Mouse (Mus musculus) limb, embryonic 12.5 days (tissue): Measurements from ENCODE around the gene Uba6. TPM values are rescaled to one million over a fixed set of nuclear protein-coding genes. Genes with fewer than 3 reads are reported as not detected.
A peak's percentile ranks its signal among the peaks of the same experiment; 100 is the strongest.

Source experiments
- ATAC-seq: fragments of 200-750 bp; cut with Nextera tagmentation; 2 replicates; pipeline ENCODE4 v1.8.0; 2017; ENCODE audit warnings: low read depth, moderate TSS enrichment; ENCODE audit not compliant: insufficient number of reproducible peaks, insufficient read depth, low FRiP score, low TSS enrichment
- H3K27ac ChIP-seq: fragments of 300-500 bp; sonication (generic); 2 replicates; pipeline ENCODE4 v1.5.1; 2016; ENCODE audit warnings: mild to moderate bottlenecking, moderate library complexity
- H3K27me3 ChIP-seq: fragments of 300-500 bp; sonication (generic); 2 replicates; pipeline ENCODE4 v1.6.1; 2016; ENCODE audit warnings: mild to moderate bottlenecking, moderate library complexity
- H3K36me3 ChIP-seq: fragments of 300-500 bp; sonication (generic); 2 replicates; pipeline ENCODE4 v1.6.1; 2016; ENCODE audit warnings: mild to moderate bottlenecking, moderate library complexity
- H3K4me1 ChIP-seq: fragments of 300-500 bp; sonication (generic); replicated peaks from 2 replicates; pipeline ENCODE4 v1.6.1; 2016
- H3K4me2 ChIP-seq: fragments of 300-500 bp; sonication (generic); 2 replicates; pipeline ENCODE4 v1.6.1; 2016; ENCODE audit warnings: mild to moderate bottlenecking, moderate library complexity
- H3K4me3 ChIP-seq: fragments of 300-500 bp; sonication (generic); replicated peaks from 2 replicates; pipeline ENCODE4 v1.5.1; 2016; ENCODE audit warnings: mild to moderate bottlenecking
- H3K9ac ChIP-seq: fragments of 300-500 bp; sonication (generic); replicated peaks from 2 replicates; pipeline ENCODE4 v1.6.1; 2016; ENCODE audit warnings: mild to moderate bottlenecking, moderate library complexity
- H3K9me3 ChIP-seq: fragments of 300-500 bp; sonication (generic); 2 replicates; pipeline ENCODE4 v1.6.1; 2016; ENCODE audit warnings: mild to moderate bottlenecking, moderate library complexity
- WGBS: fragments of 180-500 bp; shearing (Covaris S2); methylation state at CpG from one replicate; pipeline ENCODE4 v1.1.7; 2016; 5-methylcytosine and 5-hydroxymethylcytosine counted together
- polyA plus RNA-seq: library from polyadenylated mRNA; unstranded; fragments of >200 nt; fragmentation: Nextera tagmentation; extraction: Ambion mirVana; gene quantifications from 2 replicates; pipeline ENCODE4 v1.2.1, GENCODE M21; 2016

The Uba6 gene
- polyA plus RNA-seq, 1 experiment from 2014 or later, result 17.0 TPM

DNA sequence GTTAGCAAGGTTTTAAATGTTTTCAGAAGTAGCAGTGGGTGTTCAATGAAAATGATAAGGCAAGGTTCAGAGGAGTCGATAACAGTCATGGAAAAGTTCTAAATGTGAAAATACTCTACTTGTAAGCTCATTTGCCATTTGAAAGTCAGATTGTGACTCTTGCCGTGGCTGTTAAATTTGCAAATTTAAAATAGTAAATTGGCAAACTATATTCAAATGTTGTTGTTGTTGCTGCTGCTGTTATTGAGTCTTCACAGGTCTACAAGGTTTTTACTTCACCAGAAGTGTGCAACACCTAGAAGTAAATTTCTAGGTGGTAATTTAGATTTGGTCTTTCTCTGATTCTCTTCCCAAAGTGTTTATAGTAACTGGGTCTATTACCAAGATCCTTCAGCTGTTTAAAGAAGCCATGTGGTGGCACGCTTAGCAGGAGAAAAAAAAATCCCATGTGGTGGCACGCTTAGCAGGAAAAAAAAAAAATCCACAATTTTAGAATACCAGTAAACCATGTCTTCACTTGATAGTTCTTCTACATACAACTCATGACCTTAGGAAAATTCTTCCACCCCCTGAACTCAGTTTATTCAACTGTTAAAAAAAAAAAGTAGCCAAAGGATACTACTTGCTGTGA, 99.7 kb downstream of the Uba6 start:
- ATAC-seq, result no peak
- Histone ChIP-seq H3K4me3 (no peak overlapping the region), H3K27me3 (no peaks in the 10 kb centered on the region), H3K9me3 (no peaks in the 10 kb centered on the region), H3K36me3 (no peaks in the 10 kb centered on the region), H3K27ac (no peak overlapping the region), H3K4me2 (no peak overlapping the region), H3K9ac (no peak overlapping the region), H3K4me1 (no peaks in the 10 kb centered on the region)
- WGBS, result 78% methylated on average over 4 of the region's 4 CpGs

DNA sequence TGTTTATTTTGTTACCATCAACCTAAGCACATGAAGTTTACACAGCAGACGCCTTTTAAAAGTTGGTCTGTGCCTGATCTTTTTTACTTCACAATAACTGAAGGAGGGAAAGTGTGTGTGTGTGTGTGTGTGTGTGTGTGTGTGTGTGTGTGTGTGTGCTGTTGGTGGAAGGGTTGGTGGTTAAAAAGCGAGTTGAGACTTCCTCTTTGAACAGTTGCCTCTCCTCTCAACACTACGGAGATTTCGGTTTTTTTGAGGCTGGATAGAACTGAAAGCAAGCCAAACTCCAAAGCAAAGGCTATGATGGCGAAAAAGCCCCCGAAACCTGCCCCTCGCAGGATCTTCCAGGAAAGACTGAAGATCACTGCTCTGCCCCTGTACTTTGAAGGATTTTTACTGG, 101.1 kb downstream of the Uba6 start, which contains the start of gene Stap1:
TSS of gene Stap1 (plus strand) at position 209 of the 400 bp plus-strand sequence.
- H3K4me1 ChIP-seq, result peaks cover 6% of the 10 kb centered on the region; the same call in 1 of the 2 replicates
- ATAC-seq, result no peak
- no peaks in the 10 kb centered on the region for H3K36me3 ChIP-seq
- H3K27me3 ChIP-seq, result no peaks in the 10 kb centered on the region
- no peak within 1 kb of the TSS for H3K27ac ChIP-seq
- no peaks in the 10 kb centered on the region for H3K9me3 ChIP-seq
- no peak within 1 kb of the TSS for H3K9ac ChIP-seq
- no peak within 1 kb of the TSS for H3K4me3 ChIP-seq
- 76% methylated on average over 7 of the region's 7 CpGs for WGBS
- H3K4me2 ChIP-seq, result no peak within 1 kb of the TSS

DNA sequence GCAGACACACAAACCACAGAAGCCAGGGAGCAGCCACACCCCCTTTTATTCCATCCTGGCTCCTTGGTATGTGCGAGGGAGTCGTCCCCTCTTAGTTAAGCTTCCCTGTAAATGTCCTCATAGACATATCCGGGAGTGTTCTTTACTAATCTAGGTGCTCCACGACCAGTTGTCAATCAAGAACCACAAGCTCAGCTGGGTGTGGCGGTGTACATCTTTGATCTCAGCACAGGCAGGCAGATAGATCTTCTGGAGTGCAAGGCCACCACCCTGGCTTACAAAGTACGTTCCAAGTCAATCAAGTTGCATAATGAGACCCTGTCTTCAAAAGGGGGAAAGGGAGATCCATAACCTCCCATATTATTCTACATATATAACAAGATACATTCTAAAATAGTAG, 103.5 kb downstream of the Uba6 start:
- Histone ChIP-seq H3K4me2 (no peak overlapping the region), H3K4me3 (no peak overlapping the region), H3K36me3 (no peaks in the 10 kb centered on the region), H3K4me1 (peaks cover 7% of the 10 kb centered on the region; the same call in 1 of the 2 replicates), H3K9me3 (no peaks in the 10 kb centered on the region), H3K27me3 (no peaks in the 10 kb centered on the region), H3K9ac (no peak overlapping the region), H3K27ac (no peak overlapping the region)
- 78% methylated on average over 6 of the region's 6 CpGs for WGBS
- ATAC-seq, result no peak

DNA sequence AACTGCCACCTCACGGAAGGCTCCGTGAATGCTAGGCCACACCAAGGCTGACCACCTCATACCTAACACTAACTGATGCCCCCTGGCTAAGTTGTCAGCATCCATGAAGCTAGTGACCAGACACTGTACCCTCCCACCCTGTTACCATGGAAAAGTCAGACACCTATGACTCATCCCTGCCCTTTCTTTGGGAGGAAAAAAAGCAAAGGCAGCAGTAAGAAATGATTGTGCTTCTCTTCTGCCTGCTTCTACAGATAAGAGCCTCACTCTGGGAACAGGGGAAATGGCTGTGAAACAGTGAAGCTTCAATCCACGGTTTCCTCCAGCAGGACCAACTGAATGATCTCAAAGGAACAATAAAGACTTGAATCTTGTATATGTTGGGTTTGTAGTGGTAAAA, 104.2 kb downstream of the Uba6 start:
- Histone ChIP-seq H3K4me2 (no peak overlapping the region), H3K4me3 (no peak overlapping the region), H3K36me3 (no peaks in the 10 kb centered on the region), H3K9ac (no peak overlapping the region), H3K27me3 (no peaks in the 10 kb centered on the region), H3K9me3 (no peaks in the 10 kb centered on the region), H3K4me1 (peaks cover 14% of the 10 kb centered on the region; the same call in 1 of the 2 replicates), H3K27ac (no peak overlapping the region)
- ATAC-seq, result no peak
- 82% methylated on average over 3 of the region's 3 CpGs for WGBS

DNA sequence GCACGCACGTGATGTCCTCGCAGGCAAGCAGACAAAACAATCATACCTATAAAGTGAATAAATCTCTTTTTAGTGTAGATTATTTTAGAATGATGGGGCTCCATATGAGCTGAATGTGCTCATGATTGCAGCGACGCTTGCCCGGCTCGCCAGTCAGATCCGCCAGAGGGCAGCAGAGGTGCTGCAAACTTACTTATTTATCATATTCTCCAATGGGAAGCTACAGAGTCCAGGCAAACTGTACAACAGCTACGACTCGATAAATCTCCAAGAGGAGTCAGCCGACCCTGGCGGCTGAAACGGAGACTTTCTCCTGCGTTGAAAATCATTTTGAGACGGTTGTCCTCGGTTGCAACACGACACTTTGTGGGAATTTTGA, 106.1 kb downstream of the Uba6 start:
- Histone ChIP-seq H3K9me3 (no peaks in the 10 kb centered on the region), H3K9ac (no peak overlapping the region), H3K27ac (0 out of 2 replicates have a peak overlapping the region, but pooled peaks have one; percentile 86), H3K4me1 (peaks cover 17% of the 10 kb centered on the region; the same call in 1 of the 2 replicates), H3K4me3 (peak overlapping the region; percentile 65), H3K4me2 (peak overlapping the region; percentile 61), H3K36me3 (no peaks in the 10 kb centered on the region), H3K27me3 (no peaks in the 10 kb centered on the region)
- ATAC-seq, result peak; percentile 3; the same call in 1 of the 2 replicates
- under 1% methylated on average over 17 of the region's 17 CpGs for WGBS

DNA sequence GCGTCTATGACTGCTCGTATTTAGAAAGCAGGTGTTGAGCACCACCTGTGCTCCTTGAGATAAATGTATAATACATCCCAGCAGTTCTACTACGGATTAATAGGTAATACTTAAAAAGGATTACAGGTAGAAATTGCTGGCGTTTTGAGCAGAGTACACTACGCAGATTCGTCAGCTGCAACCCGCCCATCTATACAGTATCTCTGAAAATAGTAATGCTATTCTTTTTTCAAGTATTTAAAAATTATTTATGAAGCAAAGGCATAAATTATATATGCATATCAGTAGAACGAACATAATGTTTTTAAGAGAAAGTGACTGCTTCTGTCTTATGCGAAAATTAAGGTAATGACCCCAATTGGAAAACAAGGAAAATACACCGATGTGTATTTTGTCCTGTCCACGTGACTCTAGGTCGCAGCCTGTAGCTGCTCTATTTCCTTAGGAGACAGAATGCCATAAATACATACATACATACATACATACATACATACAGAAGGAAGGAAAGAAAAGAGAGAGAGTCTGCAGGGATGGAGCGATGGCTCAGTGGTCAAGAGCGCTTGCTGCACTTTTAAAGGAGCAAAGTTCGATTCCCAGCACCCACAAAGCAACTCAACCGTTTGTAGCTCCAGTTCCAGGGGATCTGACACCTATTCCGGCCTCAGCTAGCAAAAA, 106.6 kb downstream of the Uba6 start:
- Histone ChIP-seq H3K4me3 (peak overlapping the region; percentile 65), H3K9me3 (no peaks in the 10 kb centered on the region), H3K27me3 (no peaks in the 10 kb centered on the region), H3K27ac (peak overlapping the region; percentile 86), H3K9ac (0 out of 2 replicates have a peak overlapping the region, but pooled peaks have one; percentile 13), H3K4me1 (peaks cover 17% of the 10 kb centered on the region; the same call in 1 of the 2 replicates), H3K4me2 (peak overlapping the region; percentile 61), H3K36me3 (no peaks in the 10 kb centered on the region)
- peak; percentile 79 for ATAC-seq
- WGBS, result under 1% methylated on average over 17 of the region's 17 CpGs

DNA sequence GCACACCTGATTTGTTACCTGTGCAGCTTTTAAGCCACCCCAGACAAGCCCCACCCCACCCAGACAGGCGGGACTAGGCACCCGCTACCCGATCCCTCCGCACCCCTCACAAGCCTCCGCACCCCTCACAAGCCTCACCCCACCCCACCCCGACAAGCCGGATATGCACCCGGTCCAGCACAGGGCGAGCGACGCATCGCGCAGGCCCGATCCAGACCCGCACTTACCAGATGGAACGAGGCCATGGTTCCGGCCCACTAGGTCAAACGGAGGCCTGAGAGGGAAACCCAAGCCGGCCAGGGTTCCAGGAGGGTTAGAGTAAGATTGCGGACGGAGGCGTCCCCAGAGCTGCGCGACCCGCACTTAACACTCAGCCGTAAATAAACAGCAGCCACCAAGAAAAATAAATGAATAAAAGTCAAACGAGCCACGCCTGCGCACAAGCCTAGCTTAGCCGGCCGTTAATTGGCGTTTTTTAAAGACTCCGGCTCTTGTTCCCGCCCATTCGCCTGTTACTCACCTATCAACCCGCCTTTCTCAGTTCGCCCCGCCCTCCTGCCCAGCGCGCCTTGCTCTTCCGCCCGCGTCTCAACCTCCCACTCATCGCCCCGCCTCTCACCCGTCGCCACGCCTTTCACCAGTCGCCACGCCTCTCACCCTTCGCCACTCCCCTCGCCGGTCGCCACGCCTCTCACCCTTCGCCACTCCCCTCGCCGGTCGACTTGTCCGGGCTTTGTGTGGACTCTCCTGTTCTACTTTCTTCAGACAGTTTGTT, 107.3 kb downstream of the Uba6 start, which contains the start of gene Cenpc1:
TSS of gene Cenpc1 (minus strand) at position 483 of the 775 bp plus-strand sequence.
- Histone ChIP-seq H3K4me3 (peak within 1 kb of the TSS; percentile 65), H3K9me3 (no peaks in the 10 kb centered on the region), H3K4me2 (peak within 1 kb of the TSS; percentile 61), H3K27me3 (no peaks in the 10 kb centered on the region), H3K27ac (peak within 1 kb of the TSS; percentile 92), H3K4me1 (peaks cover 17% of the 10 kb centered on the region; the same call in 1 of the 2 replicates), H3K36me3 (no peaks in the 10 kb centered on the region), H3K9ac (peak within 1 kb of the TSS; percentile 72)
- ATAC-seq, result peak; percentile 95
- WGBS, result under 1% methylated on average over 60 of the region's 60 CpGs

DNA sequence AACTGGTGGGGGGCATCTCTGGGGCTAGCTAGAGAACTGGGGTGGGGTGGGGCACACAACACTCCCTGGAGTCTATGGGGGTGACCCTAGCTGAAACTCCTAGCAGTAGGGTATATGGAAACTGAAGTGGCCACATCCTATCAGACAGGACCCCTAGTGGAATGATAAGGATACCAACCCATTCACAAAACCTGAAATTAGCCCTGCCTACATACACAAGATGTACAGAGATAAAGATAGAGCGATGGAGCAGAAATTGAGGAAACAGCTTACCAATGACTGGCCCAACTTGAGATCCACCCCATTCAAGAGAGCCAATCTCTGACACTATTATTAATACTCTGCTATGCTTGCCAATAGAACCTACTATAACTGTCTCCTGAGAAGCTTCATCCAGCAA, 109.1 kb downstream of the Uba6 start:
- WGBS, result 100% methylated on average over 1 of the region's 1 CpGs
- Histone ChIP-seq H3K4me1 (peaks cover 17% of the 10 kb centered on the region; the same call in 1 of the 2 replicates), H3K36me3 (0 out of 2 replicates have a peak, but pooled peaks cover 2% of the 10 kb centered on the region), H3K9me3 (no peaks in the 10 kb centered on the region), H3K9ac (no peak overlapping the region), H3K27ac (no peak overlapping the region), H3K4me2 (peak overlapping the region; percentile 61; the same call in 1 of the 2 replicates), H3K27me3 (no peaks in the 10 kb centered on the region), H3K4me3 (no peak overlapping the region)
- no peak for ATAC-seq

Other genes with a start within 250 kb of the Uba6 start
- gene Cenpc1, start 107.2 kb downstream of the Uba6 start, polyA plus RNA-seq, result 41.4 and 44.0 TPM in 2 replicates
- 0.15 and 0.21 TPM in 2 replicates for gene Stap1, start 101.1 kb downstream of the Uba6 start, polyA plus RNA-seq
- gene Gnrhr, start 25.1 kb upstream of the Uba6 start, polyA plus RNA-seq, result not detected in 2 replicates
- not detected in 2 replicates for gene Tmprss11c, start 116.5 kb upstream of the Uba6 start, polyA plus RNA-seq
- gene Tmprss11d, start 200.6 kb upstream of the Uba6 start, polyA plus RNA-seq, result not detected in 2 replicates